Mouse (Mus musculus) ZHBTc4 (cell line): ENCODE results near the gene Trmt112.
A peak's percentile ranks its signal among the peaks of the same experiment; 100 is the strongest.

Source experiments
- DNase-seq: peaks from one replicate; pipeline ENCODE4 v3.0.0-alpha.2; 2011; ENCODE audit warnings: low read depth, low spot score

The Trmt112 gene

DNA sequence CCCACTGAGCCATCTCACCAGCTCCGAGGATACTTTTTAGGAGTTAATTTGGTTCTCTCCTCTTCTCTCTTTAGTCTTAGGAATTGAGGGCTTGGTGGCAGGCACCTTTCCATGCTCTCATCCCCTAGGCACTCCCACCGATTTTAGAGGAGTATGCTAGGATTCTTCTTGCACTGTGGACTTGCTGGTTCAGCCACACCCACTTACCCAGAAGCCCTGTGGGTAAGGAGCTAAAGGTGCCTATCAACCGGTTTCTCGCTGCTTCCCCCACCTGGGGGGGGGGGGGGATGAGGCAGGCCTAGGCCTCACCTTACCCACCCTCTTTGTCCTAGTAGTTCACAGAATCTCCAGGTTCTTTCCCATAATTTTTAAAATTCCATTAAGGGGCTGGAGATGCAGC, 38.2 kb downstream of the Trmt112 start:
- peak; percentile 58 for DNase-seq

DNA sequence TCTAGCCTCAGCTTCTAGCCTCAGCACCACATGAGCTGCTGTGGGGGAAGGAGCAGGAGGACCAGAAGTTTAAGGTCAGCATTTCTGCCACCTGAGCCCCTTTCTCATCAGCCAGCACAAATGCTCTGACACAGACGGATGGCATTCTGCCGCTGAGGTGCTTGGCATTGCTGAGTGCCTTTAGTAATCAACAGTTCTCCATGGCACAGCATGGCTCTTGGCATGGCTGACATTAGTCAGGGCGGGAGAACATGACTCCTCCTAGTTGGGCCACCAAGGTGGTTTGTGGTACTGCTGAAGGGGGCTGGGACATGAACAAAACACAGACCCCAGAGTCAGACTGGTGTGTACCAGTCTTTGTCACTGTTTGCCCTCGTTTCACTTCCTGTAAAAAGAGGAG, 38.7 kb downstream of the Trmt112 start:
- no peak for DNase-seq

GRCm38 (mm10) chr19:6949532-6949931, 40.0 kb downstream of the Trmt112 start:
- DNase-seq = no peak

DNA sequence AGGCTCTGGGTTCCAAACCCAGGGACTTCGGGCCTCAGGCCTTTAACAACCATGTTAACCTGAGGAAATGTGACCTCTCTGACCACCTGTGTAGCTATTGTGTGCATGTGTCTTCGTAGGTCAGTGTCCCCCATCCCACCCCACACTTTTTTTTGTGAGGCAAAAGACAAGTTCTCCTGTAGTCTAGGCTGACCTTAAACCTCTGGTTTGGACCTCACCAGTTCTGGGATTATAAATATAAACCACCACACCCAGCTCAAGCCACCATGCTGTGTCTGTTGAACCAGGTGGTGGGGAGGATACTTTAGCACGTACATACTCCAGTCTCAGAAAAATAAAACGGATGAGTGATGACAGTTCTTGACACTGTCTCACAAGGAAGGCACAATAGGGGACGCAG, 40.5 kb downstream of the Trmt112 start:
- DNase-seq = no peak

DNA sequence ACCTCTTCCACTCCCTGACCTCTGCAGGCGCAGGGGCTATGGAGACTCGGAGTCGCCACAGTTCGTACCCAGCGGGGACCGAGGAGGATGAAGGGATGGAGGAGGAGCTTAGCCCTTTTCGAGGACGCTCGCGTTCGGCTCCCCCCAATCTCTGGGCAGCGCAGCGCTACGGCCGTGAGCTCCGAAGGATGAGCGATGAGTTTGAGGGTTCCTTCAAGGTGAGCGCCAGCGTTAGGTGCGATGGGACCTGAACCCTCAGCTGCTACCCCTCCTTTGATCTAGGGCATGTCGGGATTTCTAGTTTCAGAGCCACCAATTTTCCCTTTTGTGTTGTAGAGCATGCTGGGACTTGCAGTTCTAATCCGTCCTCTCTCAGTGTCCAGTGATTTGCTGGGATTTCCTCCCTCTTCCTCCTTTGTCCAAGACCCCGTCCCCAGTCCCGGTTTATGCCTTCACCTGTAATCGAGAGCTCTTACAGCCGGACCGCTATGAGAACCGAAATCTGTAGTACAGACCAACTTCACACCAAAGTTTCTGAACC, 41.2 kb downstream of the Trmt112 start:
- DNase-seq = peak; percentile 60

- peak; percentile 94 for DNase-seq
These were observed 42.0 kb downstream of the Trmt112 start for GRCm38 (mm10) chr19:6951381-6951968.

- peak; percentile 54 for DNase-seq
These were observed 42.7 kb downstream of the Trmt112 start for GRCm38 (mm10) chr19:6951994-6952711.

- DNase-seq = no peak
These were observed 43.2 kb downstream of the Trmt112 start for GRCm38 (mm10) chr19:6952712-6953037.

- DNase-seq = peak; percentile 29
These were observed 44.5 kb downstream of the Trmt112 start for GRCm38 (mm10) chr19:6954046-6954445.

- no peak for DNase-seq
These were observed 45.9 kb downstream of the Trmt112 start for GRCm38 (mm10) chr19:6955424-6955823.

DNA sequence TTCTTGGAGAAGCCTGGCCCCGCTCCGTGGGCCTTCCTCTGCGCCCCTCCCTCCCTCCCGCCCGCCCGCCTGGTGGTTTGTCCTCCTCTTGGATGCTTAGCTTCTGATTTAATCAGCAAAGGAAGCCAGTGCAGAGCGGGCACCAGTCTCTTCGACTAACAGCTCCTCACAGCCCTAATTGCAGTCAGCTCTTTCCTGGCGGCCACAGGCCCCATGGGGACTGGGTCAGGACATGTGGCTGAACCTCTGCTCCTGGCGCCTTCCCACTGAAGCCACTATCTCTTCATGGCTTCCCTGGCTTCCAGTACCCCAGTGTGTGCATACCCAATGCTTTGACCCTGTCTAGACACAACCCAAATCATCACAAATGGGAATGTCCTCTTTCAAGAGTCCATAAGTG, 47.0 kb downstream of the Trmt112 start:
- no peak for DNase-seq
